Mouse (Mus musculus) forebrain, embryonic 14.5 days (tissue): ENCODE results near the gene Hoxb4. TPM values are rescaled to one million over a fixed set of nuclear protein-coding genes. Genes with fewer than 3 reads are reported as not detected.

Experiments used
- ATAC-seq: fragments of 200-750 bp; cut with Nextera tagmentation; 2 replicates; pipeline ENCODE4 v1.8.0; 2017; ENCODE audit warnings: mild to moderate bottlenecking, moderate library complexity
- DNase-seq: peaks from one replicate; pipeline ENCODE4 v3.0.0-alpha.2; 2015; ENCODE audit warnings: low spot score
- H3K27ac ChIP-seq: fragments of 300-500 bp; sonication (generic); 2 replicates; pipeline ENCODE4 v1.5.1; 2014; ENCODE audit warnings: low read depth, mild to moderate bottlenecking, control low read depth, low read length, moderate library complexity
- H3K27me3 ChIP-seq: fragments of 300-500 bp; sonication (generic); replicated peaks from 2 replicates; pipeline ENCODE4 v1.6.1; 2014; ENCODE audit warnings: low read length, control low read depth, mixed read lengths; ENCODE audit not compliant: control insufficient read depth, insufficient read depth
- H3K36me3 ChIP-seq: fragments of 300-500 bp; sonication (generic); 2 replicates; pipeline ENCODE4 v1.6.1; 2014; ENCODE audit warnings: low read length, control low read depth; ENCODE audit not compliant: control insufficient read depth, insufficient read depth
- H3K4me1 ChIP-seq: fragments of 300-500 bp; sonication (generic); 2 replicates; pipeline ENCODE4 v1.6.1; 2014; ENCODE audit warnings: antibody characterized with exemption, low read length, control low read depth; ENCODE audit not compliant: control insufficient read depth, insufficient read depth
- H3K4me2 ChIP-seq: fragments of 300-500 bp; sonication (generic); 2 replicates; pipeline ENCODE4 v1.6.1; 2014; ENCODE audit warnings: mild to moderate bottlenecking, control low read depth, low read length
- H3K4me3 ChIP-seq: fragments of 300-500 bp; sonication (generic); 2 replicates; pipeline ENCODE4 v1.5.1; 2014; ENCODE audit warnings: low read depth, low read length, control low read depth
- H3K9ac ChIP-seq: fragments of 300-500 bp; sonication (generic); 2 replicates; pipeline ENCODE4 v1.6.1; 2014; ENCODE audit warnings: mild to moderate bottlenecking, low read length, control low read depth, moderate library complexity
- H3K9me3 ChIP-seq: fragments of 300-500 bp; sonication (generic); replicated peaks from 2 replicates; pipeline ENCODE4 v1.6.1; 2016; ENCODE audit warnings: low read length, control low read depth, mixed read lengths; ENCODE audit not compliant: control insufficient read depth
- WGBS: fragments of 180-500 bp; shearing (Covaris S2); extraction: QIAGEN DNeasy Blood & Tissue Kit; methylation state at CpG from one replicate; pipeline ENCODE4 v1.1.7; 2014; 5-methylcytosine and 5-hydroxymethylcytosine counted together
- polyA plus RNA-seq: library from polyadenylated mRNA; unstranded; fragments of >200 nt; fragmentation: Nextera tagmentation; extraction: Ambion mirVana; gene quantifications from 2 replicates; pipeline ENCODE4 v1.2.1, GENCODE M21; 2014

Gene Hoxb4
- polyA plus RNA-seq, 1 experiment from 2014 or later, result not detected

- H3K4me2 ChIP-seq, result no peak overlapping the region
- ATAC-seq (no peak), DNase-seq (no peak)
- H3K4me3 ChIP-seq, result no peak overlapping the region
- H3K27ac ChIP-seq, result no peak overlapping the region
- WGBS, result 12% methylated on average over 14 of the region's 14 CpGs
- no peaks in the 10 kb centered on the region for H3K9me3 ChIP-seq
- no peaks in the 10 kb centered on the region for H3K4me1 ChIP-seq
- H3K36me3 ChIP-seq, result no peaks in the 10 kb centered on the region
- H3K9ac ChIP-seq, result no peak overlapping the region
- peaks cover 94% of the 10 kb centered on the region for H3K27me3 ChIP-seq
These were observed 39.7 kb upstream of the Hoxb4 start for GRCm38 (mm10) chr11:96278324-96278723.

GRCm38 (mm10) chr11:96278773-96279172, 39.3 kb upstream of the Hoxb4 start:
- Histone ChIP-seq H3K4me3 (no peak overlapping the region), H3K9me3 (no peaks in the 10 kb centered on the region), H3K9ac (no peak overlapping the region), H3K36me3 (no peaks in the 10 kb centered on the region), H3K4me2 (no peak overlapping the region), H3K4me1 (no peaks in the 10 kb centered on the region), H3K27ac (no peak overlapping the region), H3K27me3 (peaks cover 94% of the 10 kb centered on the region)
- ATAC-seq (peak; percentile 73), DNase-seq (peak; percentile 91)
- WGBS, result 0% methylated on average over 9 of the region's 9 CpGs

GRCm38 (mm10) chr11:96279421-96280233, 38.4 kb upstream of the Hoxb4 start:
- DNase-seq, result no peak
- Histone ChIP-seq H3K4me3 (no peak overlapping the region), H3K27me3 (peaks cover 94% of the 10 kb centered on the region), H3K36me3 (no peaks in the 10 kb centered on the region), H3K9me3 (no peaks in the 10 kb centered on the region), H3K27ac (no peak overlapping the region), H3K4me2 (no peak overlapping the region), H3K9ac (no peak overlapping the region), H3K4me1 (no peaks in the 10 kb centered on the region)
- 2% methylated on average over 31 of the region's 31 CpGs for WGBS
- ATAC-seq, result no peak

- H3K36me3 ChIP-seq, result no peaks in the 10 kb centered on the region
- no peak overlapping the region for H3K27ac ChIP-seq
- H3K4me3 ChIP-seq, result no peak overlapping the region
- H3K4me2 ChIP-seq, result no peak overlapping the region
- no peak for ATAC-seq
- no peak overlapping the region for H3K9ac ChIP-seq
- WGBS, result 6% methylated on average over 8 of the region's 8 CpGs
- DNase-seq, result no peak
- H3K9me3 ChIP-seq, result no peaks in the 10 kb centered on the region
- peaks cover 94% of the 10 kb centered on the region for H3K27me3 ChIP-seq
- H3K4me1 ChIP-seq, result no peaks in the 10 kb centered on the region
These were observed 37.4 kb upstream of the Hoxb4 start for GRCm38 (mm10) chr11:96280399-96281378.

- H3K4me2 ChIP-seq, result no peak overlapping the region
- no peak overlapping the region for H3K4me3 ChIP-seq
- H3K36me3 ChIP-seq, result no peaks in the 10 kb centered on the region
- no peak for DNase-seq
- H3K27me3 ChIP-seq, result peaks cover 94% of the 10 kb centered on the region
- no peak overlapping the region for H3K9ac ChIP-seq
- H3K4me1 ChIP-seq, result no peaks in the 10 kb centered on the region
- no peak overlapping the region for H3K27ac ChIP-seq
- H3K9me3 ChIP-seq, result no peaks in the 10 kb centered on the region
- 4% methylated on average over 18 of the region's 18 CpGs for WGBS
- no peak for ATAC-seq
These were observed 36.7 kb upstream of the Hoxb4 start for GRCm38 (mm10) chr11:96281396-96281795.

- Histone ChIP-seq H3K4me2 (no peak within 1 kb of the TSS), H3K27ac (no peak within 1 kb of the TSS), H3K36me3 (no peaks in the 10 kb centered on the region), H3K4me3 (no peak within 1 kb of the TSS), H3K9me3 (no peaks in the 10 kb centered on the region), H3K27me3 (peaks cover 94% of the 10 kb centered on the region), H3K4me1 (no peaks in the 10 kb centered on the region), H3K9ac (no peak within 1 kb of the TSS)
- DNase-seq (no peak), ATAC-seq (no peak)
- WGBS, result 1% methylated on average over 27 of the region's 27 CpGs
These were observed 36.1 kb upstream of the Hoxb4 start, which contains the start of gene Hoxb8 for GRCm38 (mm10) chr11:96281855-96282570. Gene Hoxb8 (plus strand): TSS chr11:96281905.

GRCm38 (mm10) chr11:96282795-96283430, 35.2 kb upstream of the Hoxb4 start:
- no peaks in the 10 kb centered on the region for H3K36me3 ChIP-seq
- H3K27me3 ChIP-seq, result peaks cover 94% of the 10 kb centered on the region
- H3K9me3 ChIP-seq, result no peaks in the 10 kb centered on the region
- no peak overlapping the region for H3K4me2 ChIP-seq
- H3K4me3 ChIP-seq, result no peak overlapping the region
- H3K27ac ChIP-seq, result no peak overlapping the region
- under 1% methylated on average over 49 of the region's 49 CpGs for WGBS
- DNase-seq, result no peak
- H3K4me1 ChIP-seq, result no peaks in the 10 kb centered on the region
- no peak for ATAC-seq
- no peak overlapping the region for H3K9ac ChIP-seq

GRCm38 (mm10) chr11:96284041-96284749, 33.9 kb upstream of the Hoxb4 start:
- no peak for ATAC-seq
- Histone ChIP-seq H3K9ac (no peak overlapping the region; the same call in 1 of the 2 replicates), H3K9me3 (no peaks in the 10 kb centered on the region), H3K27ac (no peak overlapping the region), H3K36me3 (no peaks in the 10 kb centered on the region), H3K4me3 (peak overlapping the region; percentile 17; the same call in 1 of the 2 replicates), H3K4me2 (peak overlapping the region; percentile 37), H3K27me3 (peaks cover 95% of the 10 kb centered on the region), H3K4me1 (no peaks in the 10 kb centered on the region)
- WGBS, result under 1% methylated on average over 49 of the region's 49 CpGs
- peak; percentile 53 for DNase-seq
